Mouse (Mus musculus): ENCODE measurements at regions not wholly inside any gene's neighbourhood (a gene's known extent, or its start where the extent isn't known, plus 50 kb on each side); places are given as distances from the start of the nearest gene placed in this dataset.

DNA sequence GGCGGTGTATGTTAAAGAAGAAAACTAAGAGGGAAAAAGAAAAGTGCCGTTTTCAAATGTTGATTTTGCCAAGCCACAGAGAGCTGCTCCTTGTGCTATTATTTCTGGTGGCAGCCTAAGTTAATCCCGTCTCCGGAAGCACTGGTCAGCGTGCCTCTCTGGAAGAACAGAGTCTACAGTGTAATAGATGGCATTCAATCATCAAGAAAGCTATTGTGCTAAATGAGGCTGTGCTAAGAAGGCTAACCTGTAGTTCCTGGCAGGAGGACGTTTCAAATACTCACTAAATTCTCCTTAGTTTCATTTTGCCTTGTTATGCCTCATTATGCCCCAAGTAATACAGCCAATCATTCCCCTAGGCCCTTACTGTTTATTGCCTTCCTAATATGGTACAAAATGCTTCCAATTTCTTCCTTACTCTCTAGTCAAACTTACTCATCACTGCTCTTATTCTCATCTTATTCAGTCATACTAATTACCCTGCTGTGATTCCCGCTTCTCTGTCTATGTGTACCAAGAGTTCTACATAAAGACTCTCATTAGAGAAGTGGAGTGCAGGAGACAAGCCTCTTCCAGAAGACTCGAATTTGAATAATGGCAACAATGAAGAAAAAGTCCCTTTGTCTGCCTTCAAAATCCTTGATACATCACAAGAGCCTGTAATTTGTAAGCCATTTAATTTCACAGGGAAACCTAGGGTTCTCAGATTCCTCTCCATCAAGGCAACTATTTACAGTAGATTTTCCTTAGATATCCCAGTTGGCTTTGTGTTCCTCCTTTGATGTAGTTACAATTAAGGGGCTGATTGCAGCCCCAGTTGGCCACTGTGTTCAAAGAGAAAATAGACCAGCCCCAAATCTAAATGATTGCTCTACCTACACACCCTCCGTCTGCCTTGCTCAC lies 282.0 kb upstream of the Clec14a start:
- TF ChIP-seq CTCF (IDR thresholded peaks at IDR 0.05) (no peak), EP300 (IDR thresholded peaks at IDR 0.05) (no peak)
